Mouse (Mus musculus): ENCODE data around the gene Ptprj.
"Not testable (repeated sequence)": the region's sequence is repeated elsewhere in the genome, so short reads cannot be mapped to it uniquely, and the experiment has no call there.

Ptprj gene

DNA sequence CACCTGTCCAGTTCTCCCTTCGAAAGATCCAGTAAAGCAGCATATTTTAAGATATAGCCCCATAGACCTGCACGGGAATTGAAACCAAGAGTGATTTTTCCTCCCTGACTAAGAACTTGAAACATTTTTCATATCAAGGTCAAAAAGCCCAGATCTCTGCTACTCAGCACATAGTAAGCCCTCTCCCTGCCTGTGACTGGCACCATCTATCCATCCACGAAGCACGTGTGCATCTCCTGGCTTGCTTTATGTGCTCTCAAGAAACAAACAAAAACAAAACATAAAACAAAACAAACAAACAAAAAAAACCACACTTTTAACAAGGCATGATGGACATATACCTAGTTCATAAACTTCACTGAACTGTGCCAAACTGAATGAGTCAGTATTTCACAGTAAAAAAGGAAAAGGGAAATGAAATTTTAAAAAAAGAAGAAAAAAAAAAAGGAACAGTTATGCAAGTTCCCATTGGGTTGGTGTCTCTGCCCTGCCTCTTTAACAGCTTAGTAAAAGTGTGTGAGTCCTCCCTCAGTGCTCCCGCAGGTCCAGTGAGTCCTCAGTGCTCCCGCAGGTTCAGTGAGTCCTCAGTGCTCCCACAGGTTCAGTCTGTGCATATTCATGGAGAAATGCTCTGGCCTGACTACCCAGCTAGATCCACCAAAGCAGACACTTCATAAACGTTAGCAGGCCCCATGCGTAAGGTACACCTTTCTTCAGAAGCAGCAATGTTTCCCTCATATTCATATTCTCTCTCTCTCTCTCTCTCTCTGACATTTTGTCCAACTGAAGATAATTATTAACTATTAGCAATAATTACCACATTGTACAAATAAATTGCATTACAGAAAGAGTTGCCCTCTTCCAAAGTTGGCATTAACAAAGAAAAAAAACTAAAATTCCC, 91.5 kb downstream of the Ptprj start:
- in situ Hi-C loops (cut with MboI; ENCODE audit: low sequenced_read_pairs), result no loop called here

- in situ Hi-C loops (cut with MboI; ENCODE audit: low sequenced_read_pairs), result no loop called here
Observed at GRCm38 (mm10) chr2:90487471-90488238, 92.8 kb downstream of the Ptprj start.

GRCm38 (mm10) chr2:90486226-90486755, 94.2 kb downstream of the Ptprj start:
- in situ Hi-C loops (cut with MboI; ENCODE audit: low sequenced_read_pairs), result no loop called here

DNA sequence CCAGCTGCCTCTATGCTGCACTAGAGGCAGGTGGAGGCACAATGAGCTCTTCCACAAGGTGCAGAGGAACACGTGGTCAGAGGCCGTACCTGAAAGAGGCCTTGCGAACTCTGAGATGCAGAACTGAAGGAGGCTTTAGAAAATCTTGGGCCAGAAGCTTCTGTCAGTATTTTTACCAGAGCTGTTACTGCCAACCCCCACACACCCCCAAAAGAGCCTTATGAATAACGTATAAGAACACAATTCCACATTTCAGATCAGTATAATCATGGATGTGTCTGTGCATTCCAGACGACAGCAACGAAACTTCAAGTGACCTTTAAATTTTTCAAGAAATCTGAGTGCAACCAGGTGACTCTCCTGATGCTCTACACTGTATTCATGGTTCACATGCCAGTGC, 98.9 kb downstream of the Ptprj start:
- in situ Hi-C loops (cut with MboI; ENCODE audit: low sequenced_read_pairs), result loop anchor here (5.0 kb wide), 1 partner anchor 196 kb away; the partner anchor contains the start of gene Nup160

GRCm38 (mm10) chr2:90480747-90481308, 99.6 kb downstream of the Ptprj start:
- in situ Hi-C loops (cut with MboI; ENCODE audit: low sequenced_read_pairs), result loop anchor here (5.0 kb wide), 1 partner anchor 196 kb away; the partner anchor contains the start of gene Nup160

DNA sequence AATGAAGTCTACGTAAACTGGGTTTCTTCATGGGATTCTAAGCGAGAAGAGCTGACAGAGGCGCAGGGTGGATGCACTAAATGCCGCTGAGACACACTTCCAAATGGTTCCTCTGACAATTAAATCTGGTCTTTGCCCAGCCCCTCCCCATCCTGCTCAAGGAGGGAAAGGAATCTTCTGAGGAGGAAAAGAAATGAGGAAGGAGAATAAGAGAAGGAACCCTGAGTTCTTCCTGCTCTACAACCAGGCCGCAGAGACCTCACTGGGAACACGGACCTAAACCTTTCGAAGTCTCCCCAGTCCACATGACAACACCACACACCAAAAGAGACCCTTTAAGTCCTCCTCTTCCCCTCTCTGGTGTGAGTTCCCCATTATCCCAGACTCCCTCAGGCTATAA, 101.9 kb downstream of the Ptprj start:
- in situ Hi-C loops (cut with MboI; ENCODE audit: low sequenced_read_pairs), result no loop called here

DNA sequence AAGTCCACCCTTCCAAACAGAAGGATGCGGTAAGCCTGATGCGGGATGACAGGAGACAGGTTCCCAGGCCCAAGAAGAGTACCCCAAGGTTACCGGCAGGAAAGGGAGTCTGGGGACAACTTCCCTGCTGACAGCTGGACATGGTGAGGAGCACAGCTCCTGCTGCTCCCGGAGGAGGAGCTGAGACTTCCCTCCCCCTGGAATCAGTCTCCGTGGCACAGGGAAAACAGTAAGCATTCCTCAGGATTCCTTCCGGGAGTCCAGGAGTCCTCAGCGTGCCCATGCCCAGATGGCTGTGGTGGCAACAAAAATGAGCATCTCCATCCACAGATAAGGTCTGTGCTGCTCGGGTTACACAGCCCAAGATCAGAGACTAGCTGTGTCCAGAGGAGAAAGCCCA, 102.8 kb downstream of the Ptprj start:
- in situ Hi-C loops (cut with MboI; ENCODE audit: low sequenced_read_pairs), result no loop called here

GRCm38 (mm10) chr2:90476792-90477191, 103.7 kb downstream of the Ptprj start:
- in situ Hi-C loops (cut with MboI; ENCODE audit: low sequenced_read_pairs), result no loop called here

DNA sequence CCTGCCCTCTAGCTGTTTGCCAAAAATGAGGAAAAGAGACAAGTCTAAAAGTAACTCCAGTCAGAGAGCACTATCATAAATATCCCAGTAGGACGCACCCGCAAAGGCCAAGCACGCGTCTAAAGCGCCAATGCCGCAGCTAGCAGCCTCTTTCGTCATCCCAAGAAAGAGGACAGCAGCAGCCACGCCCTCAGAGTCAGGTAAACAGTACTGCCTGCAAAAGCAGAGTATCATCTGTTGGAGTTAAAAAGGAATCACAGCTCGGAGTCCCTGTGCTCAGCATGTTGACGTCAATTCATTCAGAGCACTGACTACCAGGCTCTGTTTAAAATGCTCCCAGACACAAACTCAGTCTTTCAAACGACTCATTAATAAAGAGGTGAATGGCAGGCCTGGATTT, 104.1 kb downstream of the Ptprj start:
- in situ Hi-C loops (cut with MboI; ENCODE audit: low sequenced_read_pairs), result no loop called here

DNA sequence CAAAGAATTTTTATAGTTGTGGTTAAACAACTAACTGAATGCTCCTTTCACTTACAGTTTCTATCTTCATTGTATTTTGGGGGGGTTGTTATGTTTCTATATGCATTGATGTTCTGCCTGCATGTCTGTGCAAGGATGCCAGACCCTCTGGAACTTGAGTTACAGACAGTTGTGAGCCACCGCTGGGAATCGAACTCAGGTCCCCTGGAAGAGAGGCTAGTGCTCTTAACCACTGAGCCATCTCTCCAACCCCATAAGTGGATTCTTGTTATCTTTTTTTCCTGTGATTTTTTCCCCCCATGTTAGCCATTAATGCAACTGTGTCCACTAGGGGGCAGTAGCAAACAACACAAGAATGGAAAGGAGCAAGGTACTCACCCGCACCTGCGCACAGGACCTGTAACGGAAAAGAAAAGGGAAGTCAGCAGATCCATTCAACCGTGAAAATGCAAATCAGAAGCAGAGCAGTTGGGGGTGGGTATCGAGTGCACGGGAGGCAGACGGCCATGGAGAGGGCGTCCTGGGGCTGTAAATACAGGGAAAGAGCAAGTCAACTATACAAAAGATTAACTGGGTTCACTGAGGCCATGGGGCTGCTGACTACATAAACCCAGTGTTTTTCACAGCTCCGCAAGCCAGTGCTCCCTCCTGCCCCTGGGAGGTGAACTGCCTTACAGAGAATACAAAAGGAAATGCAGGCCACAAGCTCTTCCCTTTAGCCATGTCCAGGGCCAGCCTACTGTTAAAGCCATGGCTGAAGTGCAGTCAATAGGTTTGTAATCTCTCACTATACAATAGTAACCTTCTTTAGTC, 105.6 kb downstream of the Ptprj start:
- in situ Hi-C loops (cut with MboI; ENCODE audit: low sequenced_read_pairs), result no loop called here

- in situ Hi-C loops (cut with MboI; ENCODE audit: low sequenced_read_pairs), result no loop called here
Observed at GRCm38 (mm10) chr2:90472701-90473100, 107.7 kb downstream of the Ptprj start.

- in situ Hi-C loops (cut with MboI; ENCODE audit: low sequenced_read_pairs), result no loop called here
Observed at GRCm38 (mm10) chr2:90470122-90470521, 110.3 kb downstream of the Ptprj start.

DNA sequence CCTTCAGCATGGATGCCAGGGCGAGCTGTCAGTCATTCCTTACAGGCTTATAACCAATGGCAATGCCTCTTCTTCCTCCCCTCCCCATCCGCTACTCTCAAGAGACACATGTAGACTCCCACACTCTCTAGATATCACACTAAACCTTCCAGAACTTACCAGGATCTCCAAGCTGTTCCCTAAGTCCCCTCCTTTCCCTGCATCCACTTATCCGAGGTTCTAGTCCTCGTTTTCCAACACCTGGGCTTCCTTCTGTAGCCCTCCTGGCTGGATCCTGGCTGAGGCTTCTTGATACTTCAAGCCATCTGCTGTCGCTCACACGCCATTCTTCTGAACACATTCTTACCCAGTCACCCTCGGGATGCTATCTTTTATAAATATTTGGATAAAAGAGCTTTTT, 114.0 kb downstream of the Ptprj start:
- in situ Hi-C loops (cut with MboI; ENCODE audit: low sequenced_read_pairs), result no loop called here

DNA sequence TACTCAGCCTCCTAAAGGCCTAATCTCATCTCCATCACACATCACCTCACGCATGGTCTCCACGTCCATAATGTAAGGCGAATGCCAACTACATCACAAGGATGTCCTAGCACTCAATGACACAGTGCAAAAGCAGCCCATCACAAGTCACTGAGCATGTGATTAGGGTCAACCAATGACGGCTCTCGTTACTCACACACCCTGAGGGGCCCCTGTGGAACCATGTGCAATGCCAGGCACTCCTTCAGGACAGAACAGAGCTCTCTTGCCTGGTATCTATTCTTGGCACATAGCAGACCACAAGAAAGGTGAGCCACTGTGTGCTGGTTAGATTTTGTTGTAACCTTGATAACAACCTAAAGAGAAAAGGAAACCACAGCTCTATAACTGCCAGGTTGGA, 116.7 kb downstream of the Ptprj start:
- in situ Hi-C loops (cut with MboI; ENCODE audit: low sequenced_read_pairs), result no loop called here

DNA sequence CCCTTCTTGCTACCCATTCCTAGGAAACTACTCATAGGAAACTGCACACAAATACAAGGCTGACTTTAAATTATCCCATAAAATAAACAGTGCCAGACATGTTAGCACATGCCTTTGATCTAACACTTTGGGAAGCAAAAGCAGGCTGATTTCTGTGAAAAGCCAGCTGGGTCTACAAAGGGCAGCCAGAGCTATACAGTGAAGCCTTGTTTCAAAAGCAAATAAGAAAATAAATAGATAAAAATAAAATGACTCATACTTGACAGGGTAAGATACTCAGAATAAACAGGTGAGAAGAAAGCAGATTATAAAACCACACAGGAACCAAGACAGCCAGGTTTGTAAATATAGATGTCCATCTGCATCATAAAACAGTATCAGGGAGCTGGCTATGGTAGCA, 118.2 kb downstream of the Ptprj start:
- in situ Hi-C loops (cut with MboI; ENCODE audit: low sequenced_read_pairs), result no loop called here

DNA sequence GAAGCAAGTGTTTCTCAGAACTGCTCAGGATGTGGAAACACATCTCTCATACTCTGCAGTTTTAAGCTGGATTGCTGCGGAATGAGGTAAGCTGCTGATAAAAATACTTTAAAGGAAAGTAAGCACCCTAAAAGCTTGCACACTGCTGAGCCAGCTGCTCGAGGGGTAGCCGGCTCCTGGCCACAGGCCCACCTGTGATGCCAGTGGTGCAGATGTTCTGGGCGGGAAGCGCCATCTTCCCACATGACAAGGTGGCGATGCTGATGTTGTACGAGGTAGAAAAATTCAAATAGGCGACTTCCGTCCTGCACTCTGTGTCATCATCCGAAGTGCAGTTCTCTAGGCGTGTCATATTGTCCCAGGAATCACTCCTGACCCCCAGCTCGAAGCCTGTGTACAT, 122.5 kb downstream of the Ptprj start:
- in situ Hi-C loops (cut with MboI; ENCODE audit: low sequenced_read_pairs), result no loop called here

DNA sequence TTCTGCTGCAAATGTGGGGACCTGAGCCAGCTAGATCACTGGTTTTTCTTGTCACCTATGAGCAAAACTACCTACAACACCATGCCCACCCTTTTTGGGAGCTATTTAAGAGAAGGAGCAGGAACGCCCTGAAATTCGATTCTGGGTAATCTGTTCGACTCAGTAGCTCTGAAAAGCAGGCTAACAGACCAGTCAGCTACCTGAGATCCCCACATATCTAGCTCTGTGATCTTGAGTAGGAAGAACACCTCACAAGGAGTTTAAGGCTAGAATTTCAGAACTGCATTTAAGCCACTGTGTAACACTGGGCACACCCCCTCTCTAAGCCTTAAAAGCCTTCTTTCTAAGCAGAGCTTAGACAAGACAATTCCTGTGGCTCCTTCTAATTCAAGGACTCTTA, 128.1 kb downstream of the Ptprj start:
- in situ Hi-C loops (cut with MboI; ENCODE audit: low sequenced_read_pairs), result no loop called here

DNA sequence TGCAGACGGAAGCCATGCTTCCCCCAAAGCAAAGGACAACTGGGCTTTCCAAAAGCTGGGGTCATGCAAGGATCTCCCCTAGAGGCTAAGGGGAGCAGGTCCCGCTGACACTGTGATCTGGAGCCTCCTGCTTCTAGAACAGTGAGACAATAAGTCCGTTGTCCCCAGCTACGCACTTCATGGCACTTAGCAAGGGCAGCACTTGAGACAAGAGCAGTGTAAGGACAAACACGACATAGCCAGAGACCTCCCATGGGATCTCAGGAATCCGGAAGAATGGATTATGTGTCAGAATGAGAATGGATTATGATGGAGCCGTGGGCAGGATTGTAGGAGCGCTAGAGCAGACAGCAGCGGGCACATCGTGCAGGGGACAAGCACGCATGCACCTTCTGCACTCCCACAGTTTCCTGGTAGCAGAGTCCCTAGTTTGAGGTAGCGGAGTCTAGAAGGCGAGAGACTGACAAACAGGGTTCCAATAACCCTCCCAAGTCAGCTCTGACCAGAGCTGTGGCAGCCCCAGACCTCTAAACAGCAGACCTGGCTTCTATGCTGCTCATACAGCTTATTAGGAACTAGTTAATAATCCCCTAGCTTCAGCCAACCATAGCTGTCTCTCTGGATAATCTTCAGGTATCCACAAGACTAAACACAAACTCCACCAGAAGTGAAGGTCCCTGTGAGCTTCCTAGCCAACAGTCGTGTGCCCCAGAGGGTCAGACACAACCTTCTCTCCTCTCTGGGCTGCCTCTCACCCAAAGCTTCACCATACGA, 131.3 kb downstream of the Ptprj start:
- in situ Hi-C loops (cut with MboI; ENCODE audit: low sequenced_read_pairs), result no loop called here

- in situ Hi-C loops (cut with MboI; ENCODE audit: low sequenced_read_pairs), result no loop called here
Observed at GRCm38 (mm10) chr2:90443811-90444210, 136.6 kb downstream of the Ptprj start.

- in situ Hi-C loops (cut with MboI; ENCODE audit: low sequenced_read_pairs), result not testable (repeated sequence)
Observed at GRCm38 (mm10) chr2:90441811-90442210, 138.6 kb downstream of the Ptprj start.

All from CH12F3 (cell line).